Mouse (Mus musculus): Measurements from ENCODE around the gene Rest. TPM values are rescaled to one million over a fixed set of nuclear protein-coding genes. Genes with fewer than 3 reads are reported as not detected.

Gene Rest
- polyA plus RNA-seq (2012; rRNA removed; ENCODE audit: low replicate concordance), result 6.7 and 8.1 TPM in 2 replicates

GRCm38 (mm10) chr5:77265081-77265670 lies at the start of gene Rest:
Rest (plus strand) TSS chr5:77265491.

GRCm38 (mm10) chr5:77309924-77310772 lies 44.9 kb downstream of the Rest start, which contains the start of the genes Noa1 and Polr2b:
Noa1 (minus strand) TSS chr5:77310084.
Polr2b (plus strand) TSS chr5:77310147.

Other genes starting within 250 kb of the Rest start
- not detected in 2 replicates for gene Thegl, start 249.5 kb upstream of the Rest start, polyA plus RNA-seq (2012; rRNA removed; ENCODE audit: low replicate concordance)
- 15.9 and 32.1 TPM in 2 replicates for gene Hopx, start 150.4 kb upstream of the Rest start, polyA plus RNA-seq (2012; rRNA removed; ENCODE audit: low replicate concordance)
- gene Spink2, start 54.0 kb upstream of the Rest start, polyA plus RNA-seq (2012; rRNA removed; ENCODE audit: low replicate concordance), result 0.33 and 2.0 TPM in 2 replicates
- 12.3 and 23.8 TPM in 2 replicates for gene Noa1, start 44.6 kb downstream of the Rest start, polyA plus RNA-seq (2012; rRNA removed; ENCODE audit: low replicate concordance)
- 8.8 and 16.3 TPM in 2 replicates for gene Polr2b, start 44.7 kb downstream of the Rest start, polyA plus RNA-seq (2012; rRNA removed; ENCODE audit: low replicate concordance)
- gene Igfbp7, start 142.6 kb downstream of the Rest start, polyA plus RNA-seq (2012; rRNA removed; ENCODE audit: low replicate concordance), result 843 and 4,459 TPM in 2 replicates